Mouse (Mus musculus) liver, postnatal 0 days (tissue): ENCODE measurements around the gene Fbxw2. TPM values are rescaled to one million over a fixed set of nuclear protein-coding genes. Genes with fewer than 3 reads are reported as not detected.
A peak's percentile ranks its signal among the peaks of the same experiment; 100 is the strongest.
"Not testable (repeated sequence)": the region's sequence is repeated elsewhere in the genome, so short reads cannot be mapped to it uniquely, and the experiment has no call there.

ENCODE experiments used
- ATAC-seq: fragments of 200-750 bp; cut with Nextera tagmentation; 2 replicates; pipeline ENCODE4 v1.8.0; 2017; ENCODE audit warnings: mild to moderate bottlenecking, moderate library complexity
- DNase-seq: peaks from one replicate; pipeline ENCODE4 v3.0.0-alpha.2; 2016
- H3K27ac ChIP-seq: fragments of 300-500 bp; sonication (generic); 2 replicates; pipeline ENCODE4 v1.5.1; 2014; ENCODE audit warnings: antibody characterized with exemption, moderate library complexity, mild to moderate bottlenecking, low read depth
- H3K27me3 ChIP-seq: fragments of 300-500 bp; sonication (generic); 2 replicates; pipeline ENCODE4 v1.6.1; 2014; ENCODE audit warnings: low read length, control low read depth, mixed read lengths; ENCODE audit not compliant: insufficient read depth
- H3K36me3 ChIP-seq: fragments of 300-500 bp; sonication (generic); replicated peaks from 2 replicates; pipeline ENCODE4 v1.6.1; 2014; ENCODE audit warnings: mild to moderate bottlenecking, control low read depth, low read length, moderate library complexity, mixed read lengths; ENCODE audit not compliant: insufficient read depth
- H3K4me1 ChIP-seq: fragments of 300-500 bp; sonication (generic); 2 replicates; pipeline ENCODE4 v1.6.1; 2014; ENCODE audit warnings: antibody characterized with exemption, mild to moderate bottlenecking, control low read depth; ENCODE audit not compliant: insufficient read depth
- H3K4me2 ChIP-seq: fragments of 300-500 bp; sonication (generic); 2 replicates; pipeline ENCODE4 v1.6.1; 2014; ENCODE audit warnings: low read depth, mild to moderate bottlenecking, low read length, moderate library complexity, mixed read lengths
- H3K4me3 ChIP-seq: fragments of 300-500 bp; sonication (generic); 2 replicates; pipeline ENCODE4 v1.5.1; 2014; ENCODE audit warnings: low read depth, low read length
- H3K9ac ChIP-seq: fragments of 300-500 bp; sonication (generic); replicated peaks from 2 replicates; pipeline ENCODE4 v1.6.1; 2014; ENCODE audit warnings: mild to moderate bottlenecking, moderate library complexity
- H3K9me3 ChIP-seq: fragments of 300-500 bp; sonication (generic); 2 replicates; pipeline ENCODE4 v1.6.1; 2016; ENCODE audit warnings: mild to moderate bottlenecking, control low read depth, low read length, mixed read lengths
- CTCF ChIP-seq: sonication (generic); IDR thresholded peaks from 2 replicates; pipeline ENCODE4 v1.5.1; 2016; ENCODE audit warnings: antibody characterized with exemption, low read depth
- EP300 ChIP-seq: IDR thresholded peaks from 2 replicates; pipeline ENCODE4 v1.6.1; 2016; ENCODE audit warnings: antibody characterized with exemption, low read depth, mild to moderate bottlenecking
- WGBS: fragments of 180-500 bp; shearing (Covaris S2); extraction: QIAGEN DNeasy Blood & Tissue Kit; methylation state at CpG from one replicate; pipeline ENCODE4 v1.1.7; 2014; ENCODE audit not compliant: insufficient replicate concordance; 5-methylcytosine and 5-hydroxymethylcytosine counted together
- polyA plus RNA-seq: library from polyadenylated mRNA; unstranded; fragments of >200 nt; fragmentation: Nextera tagmentation; extraction: Ambion mirVana; gene quantifications from 2 replicates; pipeline ENCODE4 v1.2.1, GENCODE M21; 2015

Fbxw2 gene
- polyA plus RNA-seq, 1 experiment from 2014 or later: 38.3 TPM

- H3K36me3 ChIP-seq: peaks cover 72% of the 10 kb centered on the region
- 48% methylated on average over 2 of the region's 2 CpGs for WGBS
Observed at GRCm38 (mm10) chr2:34808057-34808456, 18.1 kb downstream of the Fbxw2 start.

DNA sequence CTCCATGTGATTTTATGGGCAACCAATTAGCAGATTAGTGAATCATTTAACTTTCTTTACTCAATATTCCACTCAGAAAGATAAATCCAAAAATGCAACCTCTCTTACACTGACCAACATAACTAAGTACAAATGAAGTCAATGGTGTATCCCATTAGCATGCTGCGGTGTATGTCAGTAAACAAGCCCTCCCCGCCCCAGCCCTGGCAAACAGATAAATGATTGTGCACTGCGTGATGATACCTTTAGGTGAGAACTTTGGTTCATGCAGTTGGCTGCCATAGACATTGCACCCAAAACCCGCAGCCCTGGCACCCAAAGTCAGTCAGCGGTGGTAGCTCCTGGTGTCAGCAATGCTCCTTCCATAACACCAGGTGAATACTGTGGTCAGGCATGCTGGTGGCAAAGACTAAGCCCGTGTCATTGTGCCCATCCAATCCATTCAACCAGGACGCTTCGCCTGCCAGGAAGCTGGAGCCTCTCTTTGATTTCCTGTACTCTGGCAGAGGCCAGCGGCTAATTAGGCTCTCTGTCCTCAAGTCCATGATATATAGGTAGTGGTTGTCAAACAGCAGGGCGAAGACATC lies 20.7 kb downstream of the Fbxw2 start:
- peaks cover 36% of the 10 kb centered on the region for H3K4me1 ChIP-seq

More at GRCm38 (mm10) chr2:34808057-34808456, 18.1 kb downstream of the Fbxw2 start:
- no peak for ATAC-seq
- H3K27me3 ChIP-seq: no peaks in the 10 kb centered on the region
- H3K4me3 ChIP-seq: no peak overlapping the region
- TF ChIP-seq CTCF (no peak), EP300 (no peak)
- H3K27ac ChIP-seq: 0 out of 2 replicates have a peak overlapping the region, but pooled peaks have one; percentile 7
- no peak for DNase-seq
- H3K4me1 ChIP-seq: peaks cover 33% of the 10 kb centered on the region
- H3K9ac ChIP-seq: no peak overlapping the region
- H3K4me2 ChIP-seq: no peak overlapping the region
- H3K9me3 ChIP-seq: no peaks in the 10 kb centered on the region

DNA sequence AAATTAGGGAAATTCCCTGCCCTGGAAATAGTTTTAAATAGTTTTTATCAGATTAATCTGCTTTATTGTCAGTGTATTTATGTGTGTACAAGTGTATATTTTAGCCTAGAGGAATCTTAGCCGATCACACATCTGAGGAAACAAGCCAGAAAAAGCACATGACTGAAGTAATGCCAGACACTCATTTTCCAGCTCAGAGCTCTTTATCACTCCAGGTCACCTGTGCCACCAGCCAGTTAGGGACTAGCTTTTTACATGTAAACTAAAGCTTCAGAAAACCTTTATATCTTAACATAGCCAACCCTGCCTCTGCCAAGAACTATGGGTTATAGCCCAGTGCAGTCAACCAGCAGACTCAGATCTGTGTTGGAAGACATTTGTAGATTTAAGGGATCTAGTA lies 21.3 kb downstream of the Fbxw2 start:
- H3K4me3 ChIP-seq: 0 out of 2 replicates have a peak overlapping the region, but pooled peaks have one; percentile 79
- DNase-seq (peak; percentile 27), ATAC-seq (peak; percentile 39)
- peaks cover 41% of the 10 kb centered on the region for H3K4me1 ChIP-seq
- no peak overlapping the region for H3K9ac ChIP-seq
- peak overlapping the region; percentile 53 for H3K27ac ChIP-seq
- H3K27me3 ChIP-seq: no peaks in the 10 kb centered on the region
- 44% methylated on average over 1 of the region's 1 CpGs for WGBS
- H3K4me2 ChIP-seq: peak overlapping the region; percentile 63
- no peaks in the 10 kb centered on the region for H3K9me3 ChIP-seq
- TF ChIP-seq CTCF (no peak), EP300 (peak; percentile 87)
- peaks cover 45% of the 10 kb centered on the region for H3K36me3 ChIP-seq

More for the DNA sequence above, 20.7 kb downstream of the Fbxw2 start:
- TF ChIP-seq EP300: no peak
- no peak for TF ChIP-seq CTCF
- Histone ChIP-seq H3K9ac (no peak overlapping the region), H3K9me3 (no peaks in the 10 kb centered on the region), H3K27ac (peak overlapping the region; percentile 53), H3K4me3 (no peak overlapping the region), H3K27me3 (no peaks in the 10 kb centered on the region), H3K36me3 (peaks cover 48% of the 10 kb centered on the region), H3K4me2 (peak overlapping the region; percentile 36)
- no peak for DNase-seq
- ATAC-seq: no peak
- WGBS: 78% methylated on average over 10 of the region's 10 CpGs

- H3K4me1 ChIP-seq: peaks cover 37% of the 10 kb centered on the region
- no peaks in the 10 kb centered on the region for H3K9me3 ChIP-seq
- H3K4me2 ChIP-seq: peak overlapping the region; percentile 63
- no peak for ATAC-seq
- no peak for DNase-seq
- peak overlapping the region; percentile 79 for H3K4me3 ChIP-seq
- peak overlapping the region; percentile 39; the same call in 1 of the 2 replicates for H3K9ac ChIP-seq
- peak overlapping the region; percentile 53 for H3K27ac ChIP-seq
- 90% methylated on average over 2 of the region's 2 CpGs for WGBS
- no peaks in the 10 kb centered on the region for H3K27me3 ChIP-seq
- TF ChIP-seq CTCF: no peak
- no peak for TF ChIP-seq EP300
- H3K36me3 ChIP-seq: peaks cover 41% of the 10 kb centered on the region
Observed at GRCm38 (mm10) chr2:34804172-34804571, 21.9 kb downstream of the Fbxw2 start.

DNA sequence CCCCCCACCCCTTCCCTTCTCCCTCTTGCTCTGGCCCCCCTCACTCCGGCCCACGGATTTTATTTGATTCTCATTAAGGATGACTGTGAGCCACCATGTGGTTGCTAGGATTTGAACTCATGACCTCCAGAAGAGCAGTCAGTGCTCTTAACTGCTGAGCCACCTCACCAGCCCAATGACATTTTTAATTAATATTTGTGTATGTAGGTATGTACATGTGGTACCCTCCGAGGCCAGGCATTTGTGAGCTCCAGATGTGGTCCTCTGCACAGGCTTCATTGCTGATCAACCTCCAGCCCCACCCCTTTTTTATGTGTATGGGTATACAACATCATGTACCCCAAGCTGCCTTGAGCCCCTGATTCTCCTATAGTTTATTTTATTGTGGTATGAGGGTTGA lies 22.4 kb downstream of the Fbxw2 start:
- Histone ChIP-seq H3K4me3 (peak overlapping the region; percentile 79), H3K9me3 (no peaks in the 10 kb centered on the region), H3K27me3 (no peaks in the 10 kb centered on the region), H3K4me1 (peaks cover 40% of the 10 kb centered on the region), H3K36me3 (peaks cover 37% of the 10 kb centered on the region), H3K4me2 (peak overlapping the region; percentile 63), H3K9ac (peak overlapping the region; percentile 52), H3K27ac (peak overlapping the region; percentile 1; the same call in 1 of the 2 replicates)
- no peak for DNase-seq
- no peak for ATAC-seq
- TF ChIP-seq EP300: no peak
- TF ChIP-seq CTCF: no peak
- 72% methylated on average over 3 of the region's 3 CpGs for whole genome bisulfite sequencing

DNA sequence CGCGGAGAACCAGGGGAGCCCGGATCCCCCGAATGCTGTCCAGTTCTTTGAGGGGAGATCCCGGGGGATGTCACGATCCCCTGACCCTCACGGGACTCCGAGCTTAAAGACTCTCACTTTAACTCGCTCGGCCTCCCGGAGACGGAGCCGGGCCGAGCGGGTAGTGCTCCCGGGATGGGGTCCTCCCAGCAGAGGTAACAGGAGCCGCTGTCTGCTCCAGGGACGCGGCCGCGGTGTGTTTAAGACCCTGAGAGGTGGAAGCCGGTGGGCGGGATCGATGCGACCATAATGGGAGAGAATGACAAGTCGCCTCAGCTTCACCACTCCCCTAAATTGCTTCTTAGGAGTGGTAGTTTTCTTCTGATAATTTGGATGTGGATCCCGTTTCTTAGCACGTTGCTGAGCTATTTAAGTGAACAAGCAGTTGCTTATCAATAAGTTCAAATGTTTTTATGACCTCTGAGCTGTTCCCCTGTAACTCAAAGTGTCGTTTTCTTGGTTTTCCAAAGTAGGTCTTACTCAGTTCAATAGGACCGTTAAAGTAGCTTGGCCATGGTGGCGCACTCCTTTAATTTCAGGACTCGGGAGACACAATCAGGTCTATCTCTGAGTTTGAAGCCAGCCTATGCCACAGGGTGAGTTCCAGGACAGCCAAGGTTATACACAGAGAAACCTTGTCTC lies 23.4 kb downstream of the Fbxw2 start:
- H3K9ac ChIP-seq: peak overlapping the region; percentile 95
- under 1% methylated on average over 30 of the region's 32 CpGs for WGBS
- H3K4me3 ChIP-seq: peak overlapping the region; percentile 79
- peaks cover 35% of the 10 kb centered on the region for H3K4me1 ChIP-seq
- H3K9me3 ChIP-seq, H3K27me3 ChIP-seq: not testable (repeated sequence)
- peak overlapping the region; percentile 63 for H3K4me2 ChIP-seq
- peaks cover 28% of the 10 kb centered on the region for H3K36me3 ChIP-seq
- DNase-seq (peak; percentile 36), ATAC-seq (peak; percentile 40)
- peak; percentile 11; the same call in 1 of the 2 replicates for TF ChIP-seq CTCF
- peak overlapping the region; percentile 98 for H3K27ac ChIP-seq
